Mouse (Mus musculus) cortical plate, adult 2 months (tissue): ENCODE measurements around the gene Ctxn2. TPM values are rescaled to one million over a fixed set of nuclear protein-coding genes. Genes with fewer than 3 reads are reported as not detected.

ENCODE experiments used
- H3K27ac ChIP-seq: fragments of 200-500 bp; 2 replicates; pipeline ENCODE4 v1.5.1; 2012; ENCODE audit warnings: low read length, control low read depth, inconsistent platforms; ENCODE audit not compliant: insufficient read depth
- H3K4me1 ChIP-seq: fragments of 200-500 bp; 2 replicates; pipeline ENCODE4 v1.6.1; 2011; ENCODE audit warnings: low read length; ENCODE audit not compliant: control insufficient read depth, insufficient read depth
- H3K4me3 ChIP-seq: fragments of 200-500 bp; 2 replicates; pipeline ENCODE4 v1.5.1; 2011; ENCODE audit warnings: mild to moderate bottlenecking, low read length, control low read depth; ENCODE audit not compliant: insufficient read depth
- CTCF ChIP-seq: fragments of 200-500 bp; IDR thresholded peaks from 2 replicates; pipeline ENCODE4 v1.5.1; 2011; ENCODE audit warnings: mild to moderate bottlenecking, control low read depth, low read length; ENCODE audit not compliant: insufficient read depth; ENCODE audit errors: extremely low read depth
- POLR2A ChIP-seq: fragments of 200-500 bp; IDR thresholded peaks from 2 replicates; pipeline ENCODE4 v1.6.1; 2011; ENCODE audit warnings: mild to moderate bottlenecking, low read length, control low read depth; ENCODE audit not compliant: insufficient read depth; ENCODE audit errors: extremely low read depth
- polyA plus RNA-seq: library from polyadenylated mRNA; depleted of rRNA; stranded (reverse); fragments of >200 nt; gene quantifications from 2 replicates; pipeline ENCODE4 v1.2.3, GENCODE M21; 2012

The Ctxn2 gene
- polyA plus RNA-seq, 1 experiment: 7.2 TPM

DNA sequence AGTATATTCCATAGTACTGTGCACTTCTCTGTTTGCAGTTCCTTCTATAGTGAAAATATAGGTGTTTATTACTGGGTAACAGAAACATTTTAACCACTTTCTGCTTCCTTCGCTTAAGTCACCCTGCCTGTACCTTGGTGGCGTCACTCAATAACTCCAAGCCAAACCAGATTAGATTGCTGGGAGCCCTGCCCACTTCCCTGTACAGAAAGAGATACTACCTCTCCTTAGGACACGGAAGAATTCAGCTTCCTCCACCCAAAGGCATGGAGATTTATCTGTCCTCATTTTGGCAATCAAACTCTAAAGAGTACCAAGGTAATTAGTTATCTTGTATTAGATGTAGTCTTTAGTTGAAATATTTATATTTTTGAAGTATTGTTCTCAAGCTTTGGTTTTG lies 9.7 kb upstream of the Ctxn2 start:
- H3K27ac ChIP-seq: no peak overlapping the region
- TF ChIP-seq POLR2A (no peak), CTCF (no peak)
- no peak overlapping the region for H3K4me3 ChIP-seq
- H3K4me1 ChIP-seq: peaks cover 2% of the 10 kb centered on the region; the same call in 1 of the 2 replicates

DNA sequence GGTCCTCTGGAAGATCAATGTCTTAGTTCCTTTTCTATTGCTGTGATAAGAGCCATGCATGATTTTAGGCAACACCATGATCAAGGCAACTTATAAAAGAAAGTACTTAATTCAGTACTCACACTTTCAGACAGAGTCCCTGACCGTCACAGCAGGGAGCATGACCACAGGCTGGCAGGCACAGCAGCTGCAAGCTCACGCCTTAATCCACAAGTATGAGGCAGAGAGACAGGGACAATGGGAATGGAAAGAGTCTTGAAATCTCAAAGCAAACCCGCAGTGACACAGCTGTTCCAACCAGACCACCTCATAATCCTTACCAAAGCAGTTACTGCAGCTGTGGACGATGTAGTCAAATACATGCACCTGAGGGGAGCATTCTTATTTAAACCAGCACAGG lies 2.4 kb upstream of the Ctxn2 start:
- no peak overlapping the region for H3K27ac ChIP-seq
- TF ChIP-seq CTCF (no peak), POLR2A (no peak)
- no peak overlapping the region for H3K4me3 ChIP-seq
- H3K4me1 ChIP-seq: no peaks in the 10 kb centered on the region

DNA sequence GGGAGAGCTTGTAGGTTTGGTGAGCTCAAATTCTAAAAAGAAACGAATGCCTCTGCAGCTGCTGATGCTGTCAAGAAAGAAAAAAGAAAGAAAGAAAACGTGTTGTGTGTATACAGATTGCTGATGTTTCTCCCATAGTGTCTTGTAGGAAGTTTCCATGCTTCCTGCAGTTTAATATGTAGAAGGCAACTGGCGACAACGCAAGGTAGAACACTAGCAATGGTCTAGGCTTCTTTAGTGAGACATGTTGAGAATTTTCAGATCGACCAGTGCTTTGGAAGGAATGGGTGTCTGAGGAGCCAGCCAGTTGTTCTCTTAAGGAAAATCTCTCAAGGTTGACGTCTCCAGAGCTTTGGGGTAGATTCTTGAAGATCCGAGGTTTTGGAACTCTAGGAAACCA lies 354 bp downstream of the Ctxn2 start:
- Histone ChIP-seq H3K27ac (no peak overlapping the region), H3K4me1 (no peaks in the 10 kb centered on the region), H3K4me3 (peak overlapping the region; percentile 66)
- TF ChIP-seq POLR2A (no peak), CTCF (no peak)

DNA sequence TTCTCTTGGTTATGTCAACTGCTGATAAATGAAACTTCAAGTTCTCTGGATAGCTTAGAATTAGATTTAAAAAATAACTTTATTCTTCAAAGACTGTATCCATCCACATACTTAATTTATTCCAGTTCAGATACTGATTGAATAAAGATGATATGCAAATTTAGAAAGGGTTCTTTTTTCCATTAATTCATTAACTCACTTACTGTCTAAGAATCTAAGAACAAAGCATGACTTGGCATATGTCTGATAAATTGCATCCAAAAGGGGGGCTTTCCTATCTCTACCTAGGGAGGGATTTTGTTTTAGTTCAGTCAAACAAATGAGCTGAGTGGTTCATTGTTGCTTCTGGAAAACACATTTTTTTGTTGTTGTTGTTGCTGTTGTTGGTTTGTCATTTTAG lies 5.8 kb downstream of the Ctxn2 start:
- Histone ChIP-seq H3K4me1 (no peaks in the 10 kb centered on the region), H3K27ac (no peak overlapping the region), H3K4me3 (no peak overlapping the region)
- TF ChIP-seq CTCF (no peak), POLR2A (no peak)

DNA sequence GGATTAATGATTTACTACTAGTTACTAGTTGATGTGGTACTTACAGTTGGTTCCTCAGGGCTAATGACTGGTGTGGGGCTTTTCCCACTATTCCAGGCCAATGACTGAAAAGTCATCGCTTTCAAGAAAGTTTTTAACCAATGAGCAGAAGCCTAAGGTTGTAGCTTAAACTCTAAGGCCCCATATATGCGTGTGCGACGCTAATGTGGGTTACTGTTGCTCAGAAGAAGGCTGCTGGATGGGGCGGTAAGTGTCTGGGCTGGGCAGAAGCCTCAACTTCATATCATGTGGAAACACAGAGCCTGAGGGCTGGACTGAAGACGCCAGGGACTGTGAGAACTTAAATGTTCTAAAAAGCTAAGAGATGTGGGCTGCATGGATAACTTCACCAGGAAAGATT lies 15.9 kb downstream of the Ctxn2 start, which contains the start of gene Slc12a1:
TSS of gene Slc12a1 (plus strand) at position 118 of the 400 bp plus-strand sequence.
- no peak within 1 kb of the TSS for H3K4me3 ChIP-seq
- no peak within 1 kb of the TSS for H3K27ac ChIP-seq
- TF ChIP-seq POLR2A (no peak), CTCF (no peak)
- H3K4me1 ChIP-seq: no peaks in the 10 kb centered on the region

DNA sequence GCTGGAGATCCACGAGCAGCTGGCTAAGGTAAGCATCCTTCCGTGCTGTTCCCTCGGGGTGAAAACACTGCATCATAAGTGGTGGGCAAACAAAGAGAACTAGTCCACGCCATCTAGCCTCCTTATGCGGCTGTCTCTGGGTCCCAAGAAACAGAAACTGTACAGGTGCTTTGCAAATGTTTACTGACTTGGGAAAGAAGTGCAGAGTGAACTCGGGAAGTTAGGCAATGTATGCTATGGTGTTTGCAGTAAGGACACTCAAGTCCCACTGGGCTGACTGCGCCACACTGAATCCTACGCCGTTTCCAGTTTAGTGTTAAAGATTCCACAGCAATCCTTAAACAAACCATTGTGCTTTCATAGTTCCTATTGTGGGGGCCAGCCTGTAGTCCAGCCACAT lies 17.8 kb downstream of the Ctxn2 start:
- H3K4me1 ChIP-seq: no peaks in the 10 kb centered on the region
- TF ChIP-seq POLR2A (no peak), CTCF (no peak)
- H3K4me3 ChIP-seq: no peak overlapping the region
- no peak overlapping the region for H3K27ac ChIP-seq

DNA sequence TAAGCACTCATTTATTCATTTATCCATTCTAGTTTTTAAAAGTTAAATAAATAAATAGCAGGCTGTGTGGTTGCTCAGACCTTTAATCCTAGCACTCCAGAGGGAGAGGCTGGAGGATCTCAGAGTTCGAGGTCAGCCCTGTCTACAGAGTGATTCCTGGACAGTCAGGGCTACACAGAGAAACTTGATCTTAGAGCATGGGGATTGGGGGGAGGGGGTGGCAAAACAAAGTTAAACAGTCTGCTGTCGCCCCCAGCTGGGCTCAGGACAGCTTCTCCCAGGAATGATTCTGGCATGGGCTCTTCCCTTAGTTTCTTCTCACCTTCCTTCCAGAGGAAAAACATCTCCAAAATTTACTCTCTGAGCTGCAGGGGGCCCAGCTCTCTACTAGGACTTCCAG lies 19.0 kb downstream of the Ctxn2 start:
- TF ChIP-seq POLR2A: no peak
- TF ChIP-seq CTCF: no peak
- H3K4me1 ChIP-seq: no peaks in the 10 kb centered on the region
- H3K4me3 ChIP-seq: no peak overlapping the region
- no peak overlapping the region for H3K27ac ChIP-seq

DNA sequence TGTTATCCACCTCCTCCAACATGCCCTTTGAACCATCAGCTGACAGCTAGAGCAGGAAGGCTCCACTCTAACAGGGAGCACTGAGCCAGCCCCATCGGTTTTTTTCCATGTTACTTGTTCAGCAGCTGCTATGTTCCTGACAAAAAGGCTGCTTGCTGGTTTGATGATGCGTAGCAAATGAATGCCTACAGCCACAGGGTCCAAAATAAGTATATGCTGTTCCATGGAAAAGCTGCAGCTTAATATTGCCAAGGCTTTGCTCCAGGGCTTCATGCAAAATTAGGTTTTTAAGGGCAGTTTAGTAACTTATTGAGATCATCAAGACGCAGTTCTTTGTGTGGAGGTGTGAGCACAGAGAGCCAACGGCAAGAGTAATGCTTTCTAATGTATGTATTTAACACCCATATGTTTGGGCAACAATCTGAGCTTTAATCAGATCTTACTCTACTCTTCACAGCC lies 25.5 kb downstream of the Ctxn2 start:
- no peak for TF ChIP-seq POLR2A
- TF ChIP-seq CTCF: no peak
- Histone ChIP-seq H3K4me1 (no peaks in the 10 kb centered on the region), H3K27ac (no peak overlapping the region), H3K4me3 (no peak overlapping the region)

DNA sequence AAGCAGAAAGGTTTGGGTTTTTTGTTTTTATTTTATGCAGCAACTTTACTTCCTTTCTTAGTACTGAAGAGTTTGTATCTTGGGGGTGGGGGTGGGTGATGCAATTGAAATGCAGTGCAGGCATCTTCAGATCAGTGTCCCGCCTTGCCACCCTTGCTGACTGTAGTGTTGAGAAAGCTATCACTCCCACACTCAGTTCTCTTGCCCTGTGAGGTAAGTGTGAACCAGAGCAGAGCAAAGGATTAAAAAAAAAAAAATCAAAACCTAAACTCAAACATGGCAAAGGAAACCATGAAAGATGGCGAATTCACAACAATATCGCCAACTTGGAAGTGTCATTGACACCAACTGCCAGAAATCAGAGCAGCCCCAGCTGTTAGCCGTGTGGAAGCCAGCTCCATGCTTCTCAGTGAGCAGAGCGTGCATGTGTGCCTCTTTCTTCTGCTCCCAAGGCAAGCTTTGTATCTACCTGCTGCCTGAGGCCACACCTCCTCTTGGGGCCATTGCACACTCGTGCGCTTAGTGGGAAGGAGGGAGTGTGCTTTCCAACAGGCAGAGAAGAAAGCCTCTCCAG lies 41.8 kb downstream of the Ctxn2 start:
- no peak overlapping the region for H3K27ac ChIP-seq

DNA sequence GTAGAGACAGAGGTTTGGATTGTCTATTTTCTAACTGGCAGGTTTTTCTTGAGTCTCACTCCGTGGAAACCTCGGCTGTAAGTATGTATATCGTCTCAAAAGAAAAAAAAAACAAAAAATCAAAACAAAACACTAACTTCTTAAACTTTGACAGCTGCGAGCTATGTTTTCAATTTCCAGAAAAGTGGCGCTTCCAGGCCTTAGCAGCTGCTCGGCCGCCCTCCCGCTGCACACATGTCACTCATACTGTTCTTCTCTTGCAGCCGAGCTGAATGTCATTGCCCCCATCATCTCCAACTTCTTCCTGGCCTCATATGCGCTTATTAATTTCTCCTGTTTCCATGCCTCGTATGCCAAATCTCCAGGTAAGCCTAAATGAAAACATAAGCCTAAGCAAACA lies 51.4 kb downstream of the Ctxn2 start:
- H3K4me1 ChIP-seq: no peaks in the 10 kb centered on the region
- H3K4me3 ChIP-seq: no peak overlapping the region
- TF ChIP-seq POLR2A (no peak), CTCF (no peak)
- no peak overlapping the region for H3K27ac ChIP-seq

More for the DNA sequence above, 41.8 kb downstream of the Ctxn2 start:
- no peak for TF ChIP-seq POLR2A
- no peak for TF ChIP-seq CTCF
- Histone ChIP-seq H3K4me3 (no peak overlapping the region), H3K4me1 (no peaks in the 10 kb centered on the region)

DNA sequence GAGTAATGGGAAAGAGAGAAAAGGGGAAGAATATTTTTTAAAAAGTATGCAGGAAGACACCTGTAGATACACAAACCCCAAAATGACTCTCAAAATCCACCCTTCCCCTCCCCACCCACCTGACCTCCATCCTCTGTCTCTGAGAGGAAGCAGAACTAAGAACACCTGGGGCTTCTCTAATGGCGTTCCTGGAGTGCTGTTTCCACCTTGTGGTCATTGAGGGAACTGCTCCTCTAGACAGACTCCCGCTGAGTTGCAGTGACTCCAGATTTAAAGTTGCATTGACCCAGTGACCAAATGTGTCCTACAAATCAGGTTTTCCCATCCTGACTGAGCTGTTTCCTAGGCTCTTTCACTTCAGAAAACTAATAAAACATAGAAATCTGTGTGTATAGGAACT lies 52.7 kb downstream of the Ctxn2 start:
- Histone ChIP-seq H3K4me3 (no peak overlapping the region), H3K4me1 (no peaks in the 10 kb centered on the region), H3K27ac (no peak overlapping the region)
- TF ChIP-seq POLR2A (no peak), CTCF (peak; percentile 95)
